Mouse (Mus musculus) midbrain, embryonic 16.5 days (tissue): ENCODE measurements around the gene Rnf145. TPM values are rescaled to one million over a fixed set of nuclear protein-coding genes. Genes with fewer than 3 reads are reported as not detected.

Experiments
- ATAC-seq: fragments of 200-750 bp; cut with Nextera tagmentation; 2 replicates; pipeline ENCODE4 v1.8.0; 2017; ENCODE audit warnings: moderate TSS enrichment
- H3K27ac ChIP-seq: fragments of 300-500 bp; sonication (generic); 2 replicates; pipeline ENCODE4 v1.5.1; 2014; ENCODE audit warnings: mild to moderate bottlenecking, low read length, mixed read lengths
- H3K27me3 ChIP-seq: fragments of 300-500 bp; sonication (generic); 2 replicates; pipeline ENCODE4 v1.6.1; 2014; ENCODE audit warnings: low read depth, low read length, mixed read lengths; ENCODE audit not compliant: control insufficient read depth, insufficient read depth
- H3K36me3 ChIP-seq: fragments of 300-500 bp; sonication (generic); 2 replicates; pipeline ENCODE4 v1.6.1; 2014; ENCODE audit warnings: mild to moderate bottlenecking, low read length, moderate library complexity, mixed read lengths; ENCODE audit not compliant: control insufficient read depth, insufficient read depth
- H3K4me1 ChIP-seq: fragments of 300-500 bp; sonication (generic); 2 replicates; pipeline ENCODE4 v1.6.1; 2014; ENCODE audit warnings: mild to moderate bottlenecking, low read length, mixed read lengths; ENCODE audit not compliant: control insufficient read depth, insufficient read depth
- H3K4me2 ChIP-seq: fragments of 300-500 bp; sonication (generic); 2 replicates; pipeline ENCODE4 v1.6.1; 2014; ENCODE audit warnings: mild to moderate bottlenecking, low read length, mixed read lengths
- H3K4me3 ChIP-seq: fragments of 300-500 bp; sonication (generic); 2 replicates; pipeline ENCODE4 v1.5.1; 2014; ENCODE audit warnings: low read depth, mild to moderate bottlenecking, low read length, moderate library complexity, mixed read lengths
- H3K9ac ChIP-seq: fragments of 300-500 bp; sonication (generic); 2 replicates; pipeline ENCODE4 v1.6.1; 2014; ENCODE audit warnings: low read depth, low read length, mixed read lengths
- H3K9me3 ChIP-seq: fragments of 300-500 bp; sonication (generic); replicated peaks from 2 replicates; pipeline ENCODE4 v1.6.1; 2014; ENCODE audit warnings: mild to moderate bottlenecking, low read length, mixed read lengths; ENCODE audit not compliant: control insufficient read depth, poor library complexity, severe bottlenecking
- WGBS: fragments of 180-500 bp; shearing (Covaris S2); extraction: QIAGEN DNeasy Blood & Tissue Kit; methylation state at CpG from one replicate; pipeline ENCODE4 v1.1.7; 2014; 5-methylcytosine and 5-hydroxymethylcytosine counted together
- polyA plus RNA-seq: library from polyadenylated mRNA; unstranded; fragments of >200 nt; fragmentation: Nextera tagmentation; extraction: Ambion mirVana; gene quantifications from 2 replicates; pipeline ENCODE4 v1.2.1, GENCODE M21; 2015

The Rnf145 gene
- polyA plus RNA-seq, 1 experiment from 2014 or later, result 108 TPM

GRCm38 (mm10) chr11:44547651-44548196, 29.0 kb downstream of the Rnf145 start:
- Histone ChIP-seq H3K27me3 (no peaks in the 10 kb centered on the region), H3K4me3 (no peak overlapping the region), H3K9me3 (no peaks in the 10 kb centered on the region), H3K4me2 (no peak overlapping the region), H3K4me1 (0 out of 2 replicates have a peak, but pooled peaks cover 2% of the 10 kb centered on the region), H3K27ac (0 out of 2 replicates have a peak overlapping the region, but pooled peaks have one; percentile 33), H3K9ac (no peak overlapping the region), H3K36me3 (peaks cover 38% of the 10 kb centered on the region)
- ATAC-seq, result no peak
- WGBS, result 53% methylated on average over 8 of the region's 8 CpGs

DNA sequence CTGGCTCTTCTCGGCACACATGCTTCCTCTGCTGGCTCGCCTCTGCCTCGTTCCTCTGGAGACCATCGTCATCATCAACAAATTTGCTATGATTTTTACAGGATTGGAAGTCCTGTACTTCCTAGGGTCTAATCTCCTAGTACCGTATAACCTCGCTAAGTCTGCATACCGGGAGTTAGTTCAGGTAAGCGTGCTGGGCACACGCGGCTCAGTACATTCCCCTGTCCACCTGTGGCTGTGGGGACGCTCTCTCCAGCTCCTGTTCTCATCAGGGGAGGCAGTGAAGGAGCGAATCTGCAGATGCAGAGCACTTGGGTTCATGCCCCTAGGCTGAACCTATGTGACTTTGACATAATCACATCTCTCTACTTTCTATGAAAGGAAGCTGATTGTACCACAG, 30.1 kb downstream of the Rnf145 start:
- Histone ChIP-seq H3K4me2 (no peak overlapping the region), H3K27ac (no peak overlapping the region), H3K9me3 (no peaks in the 10 kb centered on the region), H3K4me3 (no peak overlapping the region), H3K36me3 (peaks cover 42% of the 10 kb centered on the region), H3K27me3 (no peaks in the 10 kb centered on the region), H3K4me1 (0 out of 2 replicates have a peak, but pooled peaks cover 2% of the 10 kb centered on the region), H3K9ac (no peak overlapping the region)
- no peak for ATAC-seq
- WGBS, result 94% methylated on average over 12 of the region's 12 CpGs

DNA sequence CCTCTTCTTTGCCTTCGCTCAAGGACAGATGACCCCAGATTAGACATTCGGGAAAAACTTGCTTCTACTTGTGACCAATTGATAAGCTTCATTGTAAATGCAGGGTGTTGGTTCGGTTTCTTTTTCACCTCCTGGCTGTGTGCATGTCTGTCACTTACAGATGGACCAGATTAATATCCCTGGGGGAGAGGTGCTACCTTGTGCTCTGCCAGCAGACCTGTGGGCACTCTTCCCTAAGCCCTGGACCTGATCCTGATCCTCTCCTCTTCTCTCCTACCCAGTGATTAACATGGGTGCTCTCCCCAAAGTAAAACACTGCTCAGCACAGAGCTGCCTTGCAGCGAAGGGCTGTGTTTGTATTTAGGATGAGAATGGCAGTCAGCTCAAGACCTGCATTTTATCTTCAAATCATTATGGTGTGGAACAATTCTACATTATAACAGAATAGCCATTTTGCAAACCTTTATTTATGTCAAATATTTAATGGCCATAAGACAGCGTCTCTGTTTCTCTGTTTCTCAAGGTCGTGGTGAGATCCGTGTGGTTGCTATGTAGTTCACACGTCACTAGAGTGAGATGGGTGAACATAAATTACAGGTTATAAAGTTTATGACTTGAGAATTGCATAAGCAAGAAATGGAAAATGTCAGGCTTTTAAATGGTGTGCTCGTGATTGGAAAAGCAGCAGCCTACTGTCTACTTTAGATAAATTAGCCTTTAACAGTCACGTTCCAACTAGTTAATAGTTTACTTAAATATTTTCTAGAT, 30.9 kb downstream of the Rnf145 start:
- no peak overlapping the region for H3K4me2 ChIP-seq
- peaks cover 39% of the 10 kb centered on the region for H3K36me3 ChIP-seq
- H3K9me3 ChIP-seq, result no peaks in the 10 kb centered on the region
- no peak for ATAC-seq
- H3K27me3 ChIP-seq, result no peaks in the 10 kb centered on the region
- H3K9ac ChIP-seq, result no peak overlapping the region
- peaks cover 5% of the 10 kb centered on the region; the same call in 1 of the 2 replicates for H3K4me1 ChIP-seq
- 95% methylated on average over 10 of the region's 10 CpGs for WGBS
- no peak overlapping the region for H3K27ac ChIP-seq
- H3K4me3 ChIP-seq, result no peak overlapping the region

GRCm38 (mm10) chr11:44550996-44551395, 32.2 kb downstream of the Rnf145 start:
- H3K27me3 ChIP-seq, result no peaks in the 10 kb centered on the region
- 96% methylated on average over 6 of the region's 6 CpGs for WGBS
- H3K9me3 ChIP-seq, result no peaks in the 10 kb centered on the region
- H3K4me1 ChIP-seq, result peaks cover 5% of the 10 kb centered on the region; the same call in 1 of the 2 replicates
- H3K4me3 ChIP-seq, result no peak overlapping the region
- peaks cover 37% of the 10 kb centered on the region for H3K36me3 ChIP-seq
- no peak overlapping the region for H3K27ac ChIP-seq
- H3K4me2 ChIP-seq, result no peak overlapping the region
- no peak overlapping the region for H3K9ac ChIP-seq
- ATAC-seq, result no peak

DNA sequence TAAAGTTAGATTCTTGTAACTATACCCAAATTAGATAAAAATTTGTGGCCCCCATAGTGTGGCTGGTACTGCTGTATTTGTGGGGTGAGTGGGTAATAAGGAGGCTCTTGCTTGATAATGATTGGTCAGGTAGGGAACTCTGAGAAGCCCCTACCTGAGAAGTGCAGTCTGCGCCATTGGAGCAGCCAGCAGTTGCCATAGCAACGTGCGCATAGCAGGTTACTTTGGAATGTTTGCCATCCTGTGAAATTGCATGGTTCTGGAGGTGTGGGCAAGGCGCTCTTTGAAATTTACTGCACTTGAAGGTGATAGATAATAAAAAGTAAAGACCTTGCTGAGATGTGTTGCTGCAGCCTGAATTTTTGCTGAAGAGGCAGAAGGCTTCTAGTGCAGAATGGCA, 35.6 kb downstream of the Rnf145 start:
- H3K36me3 ChIP-seq, result peaks cover 32% of the 10 kb centered on the region
- ATAC-seq, result peak; percentile 52; the same call in 1 of the 2 replicates
- 79% methylated on average over 4 of the region's 4 CpGs for WGBS
- no peak overlapping the region for H3K4me2 ChIP-seq
- H3K9me3 ChIP-seq, result no peaks in the 10 kb centered on the region
- peaks cover 3% of the 10 kb centered on the region; the same call in 1 of the 2 replicates for H3K4me1 ChIP-seq
- H3K4me3 ChIP-seq, result no peak overlapping the region
- H3K9ac ChIP-seq, result no peak overlapping the region
- H3K27me3 ChIP-seq, result no peaks in the 10 kb centered on the region
- no peak overlapping the region for H3K27ac ChIP-seq

GRCm38 (mm10) chr11:44558521-44558920, 39.8 kb downstream of the Rnf145 start:
- no peak for ATAC-seq
- Histone ChIP-seq H3K4me1 (peaks cover 3% of the 10 kb centered on the region), H3K27me3 (no peaks in the 10 kb centered on the region), H3K9ac (no peak overlapping the region), H3K9me3 (no peaks in the 10 kb centered on the region), H3K36me3 (peaks cover 17% of the 10 kb centered on the region), H3K4me2 (no peak overlapping the region), H3K4me3 (no peak overlapping the region), H3K27ac (no peak overlapping the region)
- WGBS, result 94% methylated on average over 3 of the region's 3 CpGs

DNA sequence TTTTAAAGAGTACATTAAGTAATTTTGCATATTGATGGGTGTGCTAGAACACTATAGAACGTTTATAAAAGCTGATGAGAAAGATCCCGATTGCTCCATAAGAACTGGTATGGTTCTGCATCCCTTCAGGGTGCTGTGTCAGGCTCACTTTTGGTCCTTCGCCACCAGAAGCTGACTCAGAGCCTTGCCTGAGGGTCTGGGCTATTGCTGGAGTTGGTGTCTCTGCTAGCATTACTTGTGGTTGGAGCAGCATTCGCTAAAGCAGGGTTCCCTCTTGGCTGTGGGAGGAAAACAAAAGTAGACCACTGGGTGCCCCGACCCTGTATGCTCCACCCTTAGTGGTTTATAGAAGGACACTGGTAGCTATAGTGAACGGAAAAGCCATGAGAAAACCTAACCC, 40.7 kb downstream of the Rnf145 start:
- no peak overlapping the region for H3K27ac ChIP-seq
- H3K4me2 ChIP-seq, result no peak overlapping the region
- H3K4me3 ChIP-seq, result no peak overlapping the region
- no peaks in the 10 kb centered on the region for H3K27me3 ChIP-seq
- H3K9ac ChIP-seq, result no peak overlapping the region
- 94% methylated on average over 6 of the region's 6 CpGs for WGBS
- ATAC-seq, result no peak
- H3K36me3 ChIP-seq, result peaks cover 23% of the 10 kb centered on the region
- H3K4me1 ChIP-seq, result no peaks in the 10 kb centered on the region; the same call in 1 of the 2 replicates
- no peaks in the 10 kb centered on the region for H3K9me3 ChIP-seq

GRCm38 (mm10) chr11:44560396-44560795, 41.6 kb downstream of the Rnf145 start:
- peaks cover 26% of the 10 kb centered on the region for H3K36me3 ChIP-seq

DNA sequence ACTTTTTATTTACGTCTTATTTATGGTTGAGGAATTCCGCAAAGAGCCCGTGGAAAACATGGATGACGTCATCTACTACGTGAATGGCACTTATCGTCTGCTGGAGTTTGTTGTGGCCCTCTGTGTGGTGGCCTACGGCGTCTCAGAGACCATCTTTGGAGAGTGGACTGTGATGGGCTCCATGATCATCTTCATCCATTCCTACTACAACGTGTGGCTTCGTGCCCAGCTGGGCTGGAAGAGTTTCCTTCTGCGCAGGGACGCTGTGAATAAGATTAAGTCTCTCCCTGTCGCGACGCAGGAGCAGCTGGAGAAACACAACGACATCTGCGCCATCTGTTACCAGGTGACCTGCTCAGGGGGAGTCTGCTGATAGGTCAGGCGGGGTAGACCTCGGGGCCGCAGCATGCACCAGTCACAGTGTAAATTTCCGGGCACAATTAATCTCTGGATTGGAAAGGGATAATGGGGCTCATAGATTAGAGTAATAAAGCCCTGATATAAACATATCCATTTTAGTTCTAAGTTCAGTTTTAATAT, 42.8 kb downstream of the Rnf145 start:
- no peaks in the 10 kb centered on the region; the same call in 1 of the 2 replicates for H3K4me1 ChIP-seq
- peaks cover 30% of the 10 kb centered on the region for H3K36me3 ChIP-seq

More at GRCm38 (mm10) chr11:44560396-44560795, 41.6 kb downstream of the Rnf145 start:
- 91% methylated on average over 8 of the region's 8 CpGs for whole genome bisulfite sequencing
- Histone ChIP-seq H3K27me3 (no peaks in the 10 kb centered on the region), H3K4me3 (no peak overlapping the region), H3K9ac (no peak overlapping the region), H3K4me1 (no peaks in the 10 kb centered on the region; the same call in 1 of the 2 replicates), H3K9me3 (no peaks in the 10 kb centered on the region), H3K4me2 (no peak overlapping the region), H3K27ac (no peak overlapping the region)
- no peak for ATAC-seq

More for the DNA sequence above, 42.8 kb downstream of the Rnf145 start:
- Histone ChIP-seq H3K27me3 (no peaks in the 10 kb centered on the region), H3K9me3 (no peaks in the 10 kb centered on the region), H3K4me3 (no peak overlapping the region), H3K27ac (no peak overlapping the region), H3K4me2 (no peak overlapping the region), H3K9ac (no peak overlapping the region)
- 75% methylated on average over 21 of the region's 21 CpGs for WGBS
- no peak for ATAC-seq
